Mouse (Mus musculus) thymus, adult 2 months (tissue): ENCODE results near the gene Fh1. TPM values are rescaled to one million over a fixed set of nuclear protein-coding genes. Genes with fewer than 3 reads are reported as not detected.
A peak's percentile ranks its signal among the peaks of the same experiment; 100 is the strongest.

Experiments used
- DNase-seq: peaks from one replicate; pipeline ENCODE4 v3.0.0; 2021
- H3K27ac ChIP-seq: fragments of 200-500 bp; 2 replicates; pipeline ENCODE4 v1.5.1; 2012; ENCODE audit warnings: low read length, control low read depth; ENCODE audit not compliant: control insufficient read depth, insufficient read depth
- H3K27me3 ChIP-seq: fragments of 200-500 bp; 2 replicates; pipeline ENCODE4 v1.6.1; 2012; ENCODE audit warnings: mild to moderate bottlenecking, low read length, moderate library complexity, mixed read lengths; ENCODE audit not compliant: control insufficient read depth, insufficient read depth
- H3K36me3 ChIP-seq: fragments of 200-500 bp; 2 replicates; pipeline ENCODE4 v1.6.1; 2012; ENCODE audit warnings: mild to moderate bottlenecking, low read length, moderate library complexity; ENCODE audit not compliant: control insufficient read depth, insufficient read depth
- H3K4me1 ChIP-seq: fragments of 200-500 bp; replicated peaks from 2 replicates; pipeline ENCODE4 v1.6.1; 2012; ENCODE audit warnings: low read length; ENCODE audit not compliant: control insufficient read depth, insufficient read depth
- H3K4me3 ChIP-seq: fragments of 200-500 bp; 2 replicates; pipeline ENCODE4 v1.5.1; 2012; ENCODE audit warnings: mild to moderate bottlenecking, low read length, control low read depth, moderate library complexity; ENCODE audit not compliant: control insufficient read depth, insufficient read depth
- CTCF ChIP-seq: fragments of 200-500 bp; IDR thresholded peaks from 2 replicates; pipeline ENCODE4 v1.5.1; 2012; ENCODE audit warnings: mild to moderate bottlenecking, control low read depth, low read length, moderate library complexity, borderline replicate concordance; ENCODE audit not compliant: control insufficient read depth, poor library complexity, insufficient read depth; ENCODE audit errors: extremely low read depth
- POLR2A ChIP-seq: fragments of 200-500 bp; IDR thresholded peaks from 2 replicates; pipeline ENCODE4 v1.6.1; 2012; ENCODE audit warnings: mild to moderate bottlenecking, low read length, control low read depth, moderate library complexity; ENCODE audit not compliant: control insufficient read depth, poor library complexity, insufficient read depth; ENCODE audit errors: extremely low read depth
- WGBS: fragments of 180-500 bp; shearing (Covaris S2); methylation state at CpG from one replicate; pipeline ENCODE4 v1.1.7; 2018; 5-methylcytosine and 5-hydroxymethylcytosine counted together
- polyA plus RNA-seq: library from polyadenylated mRNA; depleted of rRNA; stranded (reverse); fragments of >200 nt; gene quantifications from 2 replicates; pipeline ENCODE4 v1.2.3, GENCODE M21; 2012

Fh1 gene
- polyA plus RNA-seq, 1 experiment, result 32.4 TPM

DNA sequence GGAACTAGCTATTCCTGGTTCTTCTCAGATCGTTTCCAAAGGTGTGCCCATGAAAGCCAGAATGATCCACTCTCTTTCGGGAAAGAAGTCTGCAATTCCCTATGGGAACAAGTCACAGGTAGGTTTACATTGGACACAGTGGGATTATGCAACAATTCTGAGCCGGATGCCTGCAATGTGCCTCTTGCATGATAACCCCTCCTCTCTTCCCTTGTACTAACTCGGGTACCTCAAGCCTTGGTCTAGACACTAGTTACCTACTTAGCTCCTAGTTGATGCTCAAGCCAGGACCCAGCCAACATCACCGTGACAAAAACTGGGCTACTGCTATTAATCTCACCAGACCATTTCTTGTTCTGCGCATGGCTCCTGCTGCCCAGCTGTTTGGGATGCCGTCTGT is 13.6 kb upstream of the Fh1 start:
- 91% methylated on average over 7 of the region's 7 CpGs for WGBS
- H3K36me3 ChIP-seq, result no peaks in the 10 kb centered on the region

DNA sequence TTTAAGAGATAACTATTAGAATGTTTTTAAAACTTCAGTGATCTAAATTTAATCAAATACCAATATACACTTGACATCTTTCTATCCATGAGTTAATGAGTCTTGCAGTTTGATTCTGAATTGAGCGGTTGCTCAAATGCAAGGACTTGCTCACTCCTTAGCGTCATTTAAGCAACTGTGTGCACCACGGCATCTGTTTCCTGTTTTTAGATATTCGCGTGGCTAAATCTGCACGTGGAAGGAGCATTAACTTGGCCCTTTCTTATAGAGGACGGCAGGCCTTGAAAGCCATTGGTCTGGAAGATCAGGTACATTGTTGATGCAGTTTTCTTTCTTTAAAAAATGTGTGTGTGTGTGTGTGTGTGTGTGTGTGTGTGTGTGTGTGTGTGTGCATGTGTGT is 12.2 kb upstream of the Fh1 start:
- TF ChIP-seq CTCF, result no peak
- no peak for TF ChIP-seq POLR2A
- DNase-seq, result no peak
- Histone ChIP-seq H3K4me3 (no peak overlapping the region), H3K27me3 (no peaks in the 10 kb centered on the region), H3K27ac (no peak overlapping the region), H3K4me1 (peaks cover 41% of the 10 kb centered on the region), H3K36me3 (no peaks in the 10 kb centered on the region)
- 7% methylated on average over 7 of the region's 7 CpGs for whole genome bisulfite sequencing

More for the DNA sequence above, 13.6 kb upstream of the Fh1 start:
- Histone ChIP-seq H3K27ac (no peak overlapping the region), H3K4me1 (peaks cover 44% of the 10 kb centered on the region), H3K27me3 (no peaks in the 10 kb centered on the region), H3K4me3 (no peak overlapping the region)
- DNase-seq, result no peak
- no peak for TF ChIP-seq POLR2A
- TF ChIP-seq CTCF, result no peak

DNA sequence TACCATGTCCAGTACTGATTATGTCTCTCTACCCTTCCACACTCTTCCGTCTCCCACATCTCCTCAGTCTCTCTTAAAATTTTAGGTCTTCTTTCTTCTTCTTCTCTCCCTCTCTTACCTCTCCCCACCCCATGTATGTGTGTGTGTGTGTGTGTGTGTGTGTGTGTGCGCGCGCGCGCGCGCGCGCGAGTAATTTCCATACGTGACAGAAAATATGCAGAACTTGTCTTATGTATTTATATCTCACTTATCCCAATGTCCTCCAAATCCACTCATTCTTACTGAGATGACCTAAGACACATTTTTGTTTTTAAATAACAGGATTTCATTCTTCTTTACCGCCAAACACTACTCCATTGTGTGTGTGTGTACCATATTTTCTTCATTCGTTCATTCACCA is 7.0 kb upstream of the Fh1 start:
- no peak overlapping the region for H3K4me3 ChIP-seq
- no peaks in the 10 kb centered on the region for H3K27me3 ChIP-seq
- WGBS, result 95% methylated on average over 14 of the region's 14 CpGs
- no peak for DNase-seq
- no peak for TF ChIP-seq POLR2A
- no peak for TF ChIP-seq CTCF
- H3K27ac ChIP-seq, result no peak overlapping the region
- H3K4me1 ChIP-seq, result peaks cover 14% of the 10 kb centered on the region
- no peaks in the 10 kb centered on the region for H3K36me3 ChIP-seq

DNA sequence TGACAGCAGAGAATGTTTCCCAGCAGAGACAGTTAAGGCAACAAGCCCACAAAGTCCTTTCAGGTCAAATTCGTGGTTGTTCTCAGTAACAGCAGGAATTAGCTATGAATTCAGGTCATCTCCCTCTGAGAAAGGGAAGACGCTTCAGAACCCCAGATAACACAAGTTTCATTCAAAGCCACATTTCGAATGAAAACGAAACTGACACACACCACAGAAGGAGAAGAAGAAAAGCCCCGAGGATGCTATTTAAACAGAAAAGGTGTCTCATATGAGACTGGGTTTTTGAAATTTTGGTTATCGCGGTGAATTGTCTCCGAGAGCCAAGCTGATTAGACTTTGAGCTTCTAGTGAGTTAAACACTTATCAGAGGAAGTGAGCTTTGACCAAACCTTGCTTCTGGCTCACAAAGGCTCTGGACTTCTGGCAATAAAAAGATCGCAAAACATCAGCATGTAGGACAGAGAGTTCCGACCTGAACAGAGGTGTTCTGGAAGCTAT is 6.3 kb upstream of the Fh1 start:
- Histone ChIP-seq H3K4me3 (no peak overlapping the region; the same call in 1 of the 2 replicates), H3K36me3 (no peaks in the 10 kb centered on the region), H3K4me1 (peaks cover 14% of the 10 kb centered on the region), H3K27me3 (no peaks in the 10 kb centered on the region), H3K27ac (peak overlapping the region; percentile 60; the same call in 1 of the 2 replicates)
- DNase-seq, result no peak
- WGBS, result 6% methylated on average over 10 of the region's 10 CpGs
- no peak for TF ChIP-seq POLR2A
- TF ChIP-seq CTCF, result no peak

DNA sequence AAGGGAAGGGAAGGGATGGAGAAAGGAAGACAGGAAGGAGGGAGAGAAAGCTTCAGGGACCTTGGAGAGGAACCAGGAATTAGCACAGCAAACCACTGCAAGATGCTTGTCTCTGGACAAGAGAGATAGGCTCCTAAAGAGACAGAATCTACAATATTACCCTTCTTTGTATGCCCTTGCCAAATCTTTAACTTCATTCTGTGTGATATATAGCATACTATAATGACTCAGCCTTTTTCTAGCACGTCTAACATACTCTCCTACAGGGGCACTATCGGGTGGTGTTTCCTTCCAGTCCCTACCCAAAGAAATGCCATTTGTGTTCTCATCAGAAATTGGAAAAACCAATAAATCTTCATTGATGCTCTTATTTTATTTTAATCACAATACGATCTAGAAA is 5.6 kb upstream of the Fh1 start:
- H3K4me3 ChIP-seq, result no peak overlapping the region
- DNase-seq, result no peak
- peaks cover 9% of the 10 kb centered on the region for H3K4me1 ChIP-seq
- WGBS, result 64% methylated on average over 3 of the region's 3 CpGs
- no peaks in the 10 kb centered on the region for H3K36me3 ChIP-seq
- TF ChIP-seq CTCF, result no peak
- no peak for TF ChIP-seq POLR2A
- H3K27me3 ChIP-seq, result no peaks in the 10 kb centered on the region
- H3K27ac ChIP-seq, result no peak overlapping the region

DNA sequence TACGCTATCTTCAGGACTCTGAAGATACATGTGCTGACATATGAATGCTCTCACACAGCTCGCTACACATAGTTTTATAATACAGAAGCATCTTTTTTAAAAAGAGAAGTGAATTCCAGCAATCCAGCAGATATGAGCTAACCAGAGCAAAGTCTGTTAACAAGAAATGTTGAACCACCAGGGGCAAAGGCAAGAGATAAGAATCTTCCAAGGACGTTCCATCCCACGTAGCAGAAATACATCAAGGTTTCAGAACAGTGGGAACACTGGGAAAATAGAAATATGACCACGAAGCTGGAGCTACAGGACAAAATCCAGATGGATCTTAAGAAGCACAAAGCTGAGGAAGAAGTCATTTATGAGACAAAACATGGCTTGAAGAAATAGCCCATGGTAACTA is 4.9 kb upstream of the Fh1 start:
- TF ChIP-seq CTCF (no peak), POLR2A (no peak)
- Histone ChIP-seq H3K36me3 (no peaks in the 10 kb centered on the region), H3K27ac (no peak overlapping the region), H3K4me1 (peaks cover 6% of the 10 kb centered on the region), H3K27me3 (no peaks in the 10 kb centered on the region), H3K4me3 (no peak overlapping the region)
- 93% methylated on average over 5 of the region's 5 CpGs for WGBS
- no peak for DNase-seq

DNA sequence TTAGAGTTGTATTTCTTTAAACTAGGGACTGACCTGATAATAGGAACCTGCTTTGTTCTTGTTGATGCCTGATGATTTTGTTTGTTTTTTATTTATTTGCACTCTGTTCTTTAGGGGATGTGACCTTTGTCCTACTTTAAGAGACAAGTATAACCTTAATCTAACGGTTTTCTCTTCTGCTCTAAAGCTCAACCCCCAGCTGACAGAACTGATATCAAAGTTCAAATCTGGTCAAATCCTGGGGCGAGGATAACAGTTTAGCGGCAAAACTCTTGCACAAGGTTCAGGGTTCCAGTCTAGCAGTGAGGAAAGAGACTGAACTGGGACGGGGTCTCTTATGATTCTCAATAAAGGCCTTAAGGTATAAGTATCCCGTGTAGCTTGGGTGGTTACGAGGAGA is 3.8 kb upstream of the Fh1 start:
- H3K27me3 ChIP-seq, result no peaks in the 10 kb centered on the region
- no peaks in the 10 kb centered on the region for H3K36me3 ChIP-seq
- peaks cover 9% of the 10 kb centered on the region for H3K4me1 ChIP-seq
- H3K27ac ChIP-seq, result no peak overlapping the region
- no peak overlapping the region for H3K4me3 ChIP-seq
- TF ChIP-seq CTCF (no peak), POLR2A (no peak)
- WGBS, result 89% methylated on average over 6 of the region's 6 CpGs
- no peak for DNase-seq
